Mouse (Mus musculus): Measurements from ENCODE around the gene Matk. TPM values are rescaled to one million over a fixed set of nuclear protein-coding genes. Genes with fewer than 3 reads are reported as not detected.

Matk gene
- polyA plus RNA-seq, 1 experiment from 2014 or later, result 2.2 TPM

GRCm38 (mm10) chr10:81245166-81245565 lies 7.6 kb upstream of the Matk start:
- 75% methylated on average over 6 of the region's 6 CpGs for WGBS (ENCODE audit: insufficient replicate concordance)
- Histone ChIP-seq H3K9ac (no peak overlapping the region), H3K27me3 (replicated peaks) (peaks cover 70% of the 10 kb centered on the region), H3K36me3 (no peaks in the 10 kb centered on the region), H3K4me1 (0 out of 2 replicates have a peak, but pooled peaks cover 15% of the 10 kb centered on the region), H3K4me3 (no peak overlapping the region), H3K4me2 (no peak overlapping the region), H3K9me3 (replicated peaks) (no peaks in the 10 kb centered on the region), H3K27ac (no peak overlapping the region)
- no peak for ATAC-seq

- WGBS (ENCODE audit: insufficient replicate concordance), result 74% methylated on average over 2 of the region's 2 CpGs
- Histone ChIP-seq H3K36me3 (no peaks in the 10 kb centered on the region), H3K4me3 (no peak overlapping the region), H3K27me3 (replicated peaks) (peaks cover 69% of the 10 kb centered on the region), H3K4me2 (no peak overlapping the region), H3K4me1 (0 out of 2 replicates have a peak, but pooled peaks cover 15% of the 10 kb centered on the region), H3K27ac (no peak overlapping the region), H3K9ac (no peak overlapping the region), H3K9me3 (replicated peaks) (no peaks in the 10 kb centered on the region)
- ATAC-seq, result no peak
These were observed 4.9 kb upstream of the Matk start for GRCm38 (mm10) chr10:81247804-81248203.

- H3K9me3 ChIP-seq (replicated peaks), result no peaks in the 10 kb centered on the region
- H3K36me3 ChIP-seq, result no peaks in the 10 kb centered on the region
- H3K4me2 ChIP-seq, result no peak overlapping the region
- H3K9ac ChIP-seq, result no peak overlapping the region
- H3K4me1 ChIP-seq, result 0 out of 2 replicates have a peak, but pooled peaks cover 14% of the 10 kb centered on the region
- WGBS (ENCODE audit: insufficient replicate concordance), result 68% methylated on average over 8 of the region's 8 CpGs
- H3K27me3 ChIP-seq (replicated peaks), result peaks cover 69% of the 10 kb centered on the region
- no peak overlapping the region for H3K4me3 ChIP-seq
- no peak for ATAC-seq
- no peak overlapping the region for H3K27ac ChIP-seq
These were observed 3.3 kb upstream of the Matk start for GRCm38 (mm10) chr10:81249442-81249841.

- no peaks in the 10 kb centered on the region for H3K36me3 ChIP-seq
- H3K4me1 ChIP-seq, result peaks cover 12% of the 10 kb centered on the region
- H3K4me3 ChIP-seq, result no peak overlapping the region
- no peak for ATAC-seq
- no peak overlapping the region for H3K27ac ChIP-seq
- WGBS (ENCODE audit: insufficient replicate concordance), result 14% methylated on average over 1 of the region's 1 CpGs
- H3K9me3 ChIP-seq (replicated peaks), result no peaks in the 10 kb centered on the region
- peaks cover 95% of the 10 kb centered on the region for H3K27me3 ChIP-seq (replicated peaks)
- no peak overlapping the region for H3K9ac ChIP-seq
- H3K4me2 ChIP-seq, result no peak overlapping the region
These were observed 2.2 kb downstream of the Matk start for GRCm38 (mm10) chr10:81254886-81255285.

GRCm38 (mm10) chr10:81257158-81258039 lies 4.7 kb downstream of the Matk start:
- peak overlapping the region; percentile 34; the same call in 1 of the 2 replicates for H3K9ac ChIP-seq
- no peak for ATAC-seq

GRCm38 (mm10) chr10:81259225-81259884 lies 6.6 kb downstream of the Matk start:
- Histone ChIP-seq H3K27ac (no peak overlapping the region), H3K4me2 (no peak overlapping the region), H3K36me3 (peaks cover 36% of the 10 kb centered on the region), H3K9me3 (replicated peaks) (0 out of 2 replicates have a peak, but pooled peaks cover 5% of the 10 kb centered on the region), H3K9ac (no peak overlapping the region), H3K4me3 (no peak overlapping the region), H3K27me3 (replicated peaks) (peaks cover 69% of the 10 kb centered on the region), H3K4me1 (peaks cover 11% of the 10 kb centered on the region)
- ATAC-seq, result no peak
- WGBS (ENCODE audit: insufficient replicate concordance), result 46% methylated on average over 21 of the region's 21 CpGs

More at GRCm38 (mm10) chr10:81257158-81258039, 4.7 kb downstream of the Matk start:
- H3K4me3 ChIP-seq, result peak overlapping the region; percentile 40
- no peak overlapping the region for H3K27ac ChIP-seq
- H3K4me1 ChIP-seq, result peaks cover 11% of the 10 kb centered on the region
- 0 out of 2 replicates have a peak, but pooled peaks cover 5% of the 10 kb centered on the region for H3K9me3 ChIP-seq (replicated peaks)
- WGBS (ENCODE audit: insufficient replicate concordance), result 3% methylated on average over 62 of the region's 62 CpGs
- H3K4me2 ChIP-seq, result peak overlapping the region; percentile 62
- H3K27me3 ChIP-seq (replicated peaks), result peaks cover 88% of the 10 kb centered on the region
- H3K36me3 ChIP-seq, result peaks cover 17% of the 10 kb centered on the region

GRCm38 (mm10) chr10:81261025-81261424 lies 8.3 kb downstream of the Matk start:
- H3K4me3 ChIP-seq, result no peak overlapping the region
- ATAC-seq, result no peak

GRCm38 (mm10) chr10:81265540-81265939 lies 12.8 kb downstream of the Matk start:
- WGBS (ENCODE audit: insufficient replicate concordance), result 88% methylated on average over 8 of the region's 8 CpGs
- H3K4me1 ChIP-seq, result peaks cover 36% of the 10 kb centered on the region
- no peak for ATAC-seq
- H3K4me3 ChIP-seq, result peak overlapping the region; percentile 70
- H3K27ac ChIP-seq, result peak overlapping the region; percentile 39; the same call in 1 of the 2 replicates
- peak overlapping the region; percentile 77 for H3K4me2 ChIP-seq
- H3K27me3 ChIP-seq (replicated peaks), result peaks cover 9% of the 10 kb centered on the region
- H3K9ac ChIP-seq, result peak overlapping the region; percentile 76
- H3K36me3 ChIP-seq, result peaks cover 59% of the 10 kb centered on the region
- H3K9me3 ChIP-seq (replicated peaks), result 0 out of 2 replicates have a peak, but pooled peaks cover 3% of the 10 kb centered on the region

More at GRCm38 (mm10) chr10:81261025-81261424, 8.3 kb downstream of the Matk start:
- 77% methylated on average over 4 of the region's 4 CpGs for WGBS (ENCODE audit: insufficient replicate concordance)
- peaks cover 54% of the 10 kb centered on the region for H3K27me3 ChIP-seq (replicated peaks)
- peaks cover 50% of the 10 kb centered on the region for H3K36me3 ChIP-seq
- peaks cover 19% of the 10 kb centered on the region for H3K4me1 ChIP-seq
- H3K27ac ChIP-seq, result no peak overlapping the region
- no peak overlapping the region for H3K9ac ChIP-seq
- 0 out of 2 replicates have a peak, but pooled peaks cover 5% of the 10 kb centered on the region for H3K9me3 ChIP-seq (replicated peaks)
- H3K4me2 ChIP-seq, result no peak overlapping the region

- H3K36me3 ChIP-seq, result peaks cover 60% of the 10 kb centered on the region
- ATAC-seq, result peak; percentile 95
- H3K9me3 ChIP-seq (replicated peaks), result no peaks in the 10 kb centered on the region
- peak within 1 kb of the TSS; percentile 86 for H3K9ac ChIP-seq
- H3K4me3 ChIP-seq, result peak within 1 kb of the TSS; percentile 73
- H3K4me2 ChIP-seq, result peak within 1 kb of the TSS; percentile 77
- H3K27ac ChIP-seq, result peak within 1 kb of the TSS; percentile 76
- H3K4me1 ChIP-seq, result peaks cover 36% of the 10 kb centered on the region
- WGBS (ENCODE audit: insufficient replicate concordance), result under 1% methylated on average over 48 of the region's 48 CpGs
- H3K27me3 ChIP-seq (replicated peaks), result peaks cover 1% of the 10 kb centered on the region; the same call in 1 of the 2 replicates
These were observed 13.7 kb downstream of the Matk start, which contains the start of the genes Mrpl54 and Apba3 for GRCm38 (mm10) chr10:81266211-81267105. Gene Mrpl54 (minus strand): TSS chr10:81266934. Gene Apba3 (plus strand): TSS chr10:81266960.

- Histone ChIP-seq H3K36me3 (peaks cover 62% of the 10 kb centered on the region), H3K27ac (peak overlapping the region; percentile 76), H3K9me3 (replicated peaks) (no peaks in the 10 kb centered on the region), H3K4me2 (peak overlapping the region; percentile 77), H3K4me3 (peak overlapping the region; percentile 73), H3K4me1 (peaks cover 36% of the 10 kb centered on the region), H3K27me3 (replicated peaks) (no peaks in the 10 kb centered on the region), H3K9ac (peak overlapping the region; percentile 86)
- peak; percentile 60 for ATAC-seq
- 1% methylated on average over 23 of the region's 23 CpGs for WGBS (ENCODE audit: insufficient replicate concordance)
These were observed 15.3 kb downstream of the Matk start for GRCm38 (mm10) chr10:81268056-81268455.

All from liver, embryonic 12.5 days (tissue).